Mouse (Mus musculus): Measurements from ENCODE around the gene Isy1.

DNA sequence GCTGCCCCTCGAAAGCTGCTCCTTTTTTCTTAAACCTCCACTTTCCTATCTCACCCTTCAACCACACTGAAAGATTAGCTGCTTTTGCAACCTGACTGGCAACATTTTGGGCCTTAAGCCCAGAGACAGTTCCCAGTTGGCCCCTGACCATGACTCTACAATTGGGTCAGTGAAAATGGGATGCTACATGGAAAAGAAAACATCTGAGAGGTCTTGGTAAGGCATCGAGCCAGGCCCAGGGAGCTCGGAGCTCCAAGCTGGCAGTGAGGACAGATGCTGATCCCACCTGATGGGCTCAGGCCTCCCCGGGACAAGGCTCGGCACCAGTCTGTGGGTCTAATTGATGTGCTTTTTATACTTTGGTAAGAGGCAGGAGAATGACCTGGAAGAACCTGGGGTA is 46.8 kb downstream of the Isy1 start:
- no peak for TF ChIP-seq POLR2A (IDR thresholded peaks at IDR 0.05; ENCODE audit: extremely low read depth, insufficient read depth, low read length)
- no peak for TF ChIP-seq CTCF (IDR thresholded peaks at IDR 0.05; ENCODE audit: low read depth, low read length)

Data from liver, adult 2 months (tissue).